Mouse (Mus musculus): ENCODE results near the gene Selenoh. TPM values are rescaled to one million over a fixed set of nuclear protein-coding genes. Genes with fewer than 3 reads are reported as not detected.

Gene Selenoh
- 129 TPM for polyA plus RNA-seq (2012; fragmentation: generic; extraction: Trizol)

- peak within 1 kb of the TSS; percentile 89 for H3K4me2 ChIP-seq (ENCODE audit: low read depth)
- TF ChIP-seq MYOD1 (IDR thresholded peaks at IDR 0.05; ENCODE audit: control insufficient read depth in 1 of 3, insufficient read length in 2 of 3, low read depth in 2 of 3), result no peak
- peak; percentile 75 for TF ChIP-seq POLR2AphosphoS2 (IDR thresholded peaks at IDR 0.05; ENCODE audit: insufficient read length, low read depth)
- no peak for TF ChIP-seq TCF12 (IDR thresholded peaks at IDR 0.05; ENCODE audit: insufficient read depth, poor library complexity, severe bottlenecking)
- TF ChIP-seq E2F4 (IDR thresholded peaks at IDR 0.05; ENCODE audit: insufficient read depth), result peak; percentile 92
- TF ChIP-seq USF1 (IDR thresholded peaks at IDR 0.05; ENCODE audit: low read depth), result peak; percentile 99
- TF ChIP-seq REST (IDR thresholded peaks at IDR 0.05; ENCODE audit: insufficient read depth, insufficient read length), result no peak
- peak; percentile 18 for TF ChIP-seq MAX (IDR thresholded peaks at IDR 0.05; ENCODE audit: low read depth)
- H3K79me2 ChIP-seq (ENCODE audit: control insufficient read depth, insufficient read depth), result peaks cover 15% of the 10 kb centered on the region
- H3K4me3 ChIP-seq, result peak within 1 kb of the TSS; percentile 92
- H3ac ChIP-seq (ENCODE audit: control insufficient read depth, insufficient read length), result peak within 1 kb of the TSS; percentile 91
- H3K27me3 ChIP-seq (ENCODE audit: control insufficient read depth, insufficient read depth, insufficient read length), result no peaks in the 10 kb centered on the region
- peaks cover 12% of the 10 kb centered on the region for H3K36me3 ChIP-seq (ENCODE audit: control insufficient read depth, insufficient read depth)
These were observed at the start of gene Selenoh for GRCm38 (mm10) chr2:84670569-84670933. Selenoh (minus strand) TSS chr2:84670770.

- H3K4me2 ChIP-seq (ENCODE audit: low read depth), result peak overlapping the region; percentile 98
- H3K36me3 ChIP-seq (ENCODE audit: control insufficient read depth, insufficient read depth), result peaks cover 5% of the 10 kb centered on the region
- peaks cover 22% of the 10 kb centered on the region for H3K79me2 ChIP-seq (ENCODE audit: control insufficient read depth, insufficient read depth)
- TF ChIP-seq MYOD1 (IDR thresholded peaks at IDR 0.05; ENCODE audit: control insufficient read depth in 1 of 3, insufficient read length in 2 of 3, low read depth in 2 of 3) (no peak), MAX (IDR thresholded peaks at IDR 0.05; ENCODE audit: low read depth) (no peak), REST (IDR thresholded peaks at IDR 0.05; ENCODE audit: insufficient read depth, insufficient read length) (no peak), TCF12 (IDR thresholded peaks at IDR 0.05; ENCODE audit: insufficient read depth, poor library complexity, severe bottlenecking) (no peak), CEBPB (IDR thresholded peaks at IDR 0.05; ENCODE audit: insufficient read depth, poor library complexity, severe bottlenecking) (no peak), TCF3 (IDR thresholded peaks at IDR 0.05; ENCODE audit: insufficient read length, low read depth) (no peak), USF1 (IDR thresholded peaks at IDR 0.05; ENCODE audit: low read depth) (no peak), POLR2A (IDR thresholded peaks at IDR 0.05; ENCODE audit: insufficient read length, low read depth) (no peak), POLR2AphosphoS2 (IDR thresholded peaks at IDR 0.05; ENCODE audit: insufficient read length, low read depth) (no peak)
- no peak overlapping the region for H3ac ChIP-seq (ENCODE audit: control insufficient read depth, insufficient read length)
- H3K4me3 ChIP-seq, result no peak overlapping the region
- H3K27me3 ChIP-seq (ENCODE audit: control insufficient read depth, insufficient read depth, insufficient read length), result no peaks in the 10 kb centered on the region
These were observed 46.8 kb upstream of the Selenoh start for GRCm38 (mm10) chr2:84717357-84717756.

DNA sequence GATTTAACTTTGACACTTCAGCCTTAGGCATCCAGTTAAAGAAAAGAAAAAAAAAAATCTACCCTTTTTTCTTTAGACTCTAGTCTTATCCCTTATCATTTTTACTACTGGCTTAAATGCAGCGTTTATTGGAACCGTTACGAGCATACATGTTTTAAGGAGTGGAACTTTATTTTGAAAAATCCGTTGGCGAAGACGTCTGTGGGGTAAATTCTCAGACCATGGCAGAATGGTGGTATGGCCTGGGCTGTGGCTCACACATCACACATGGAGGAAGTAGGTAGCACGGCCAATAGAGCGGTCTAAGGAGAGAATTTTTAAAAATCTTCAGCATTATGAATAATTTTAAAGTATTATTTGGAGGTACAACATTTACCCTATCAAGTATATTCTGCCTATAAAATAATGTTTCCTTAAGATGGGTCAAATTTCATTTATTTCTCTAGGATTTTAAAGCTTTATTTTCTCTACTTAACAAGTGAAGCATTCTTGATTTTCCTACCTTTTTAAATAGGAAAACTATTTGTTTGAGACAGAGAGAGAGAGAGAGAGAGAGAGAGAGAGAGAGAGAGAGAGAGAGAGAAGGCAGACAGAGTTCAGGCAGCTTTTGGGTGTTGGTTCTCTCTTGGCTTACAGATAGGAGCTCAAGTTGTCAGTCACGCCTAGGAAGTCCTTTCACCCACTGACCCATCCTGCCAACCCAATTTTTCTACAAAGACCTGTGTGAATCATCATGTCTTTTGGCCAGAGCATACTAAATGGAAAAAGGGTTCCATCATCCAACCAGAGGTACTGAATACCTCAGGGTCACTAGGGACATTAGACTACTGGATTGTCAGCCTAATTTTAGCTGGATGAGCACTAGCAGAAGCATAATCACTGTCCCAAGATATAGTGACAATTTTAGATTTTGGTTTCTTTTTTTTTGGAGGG, 46.1 kb upstream of the Selenoh start:
- H3K27me3 ChIP-seq (ENCODE audit: control insufficient read depth, insufficient read depth, insufficient read length), result no peaks in the 10 kb centered on the region
- TF ChIP-seq E2F4 (IDR thresholded peaks at IDR 0.05; ENCODE audit: insufficient read depth) (no peak), TCF12 (IDR thresholded peaks at IDR 0.05; ENCODE audit: insufficient read depth, poor library complexity, severe bottlenecking) (no peak), SRF (IDR thresholded peaks at IDR 0.05; ENCODE audit: control insufficient read depth, insufficient read length, low read depth) (no peak), POLR2AphosphoS2 (IDR thresholded peaks at IDR 0.05; ENCODE audit: insufficient read length, low read depth) (no peak), POLR2A (IDR thresholded peaks at IDR 0.05; ENCODE audit: insufficient read length, low read depth) (no peak), MYOD1 (IDR thresholded peaks at IDR 0.05; ENCODE audit: control insufficient read depth in 1 of 3, insufficient read length in 2 of 3, low read depth in 2 of 3) (no peak), TCF3 (IDR thresholded peaks at IDR 0.05; ENCODE audit: insufficient read length, low read depth) (no peak), MYOG (IDR thresholded peaks at IDR 0.05; ENCODE audit: control insufficient read depth in 1 of 3, insufficient read depth in 1 of 3, insufficient read length in 2 of 3, low read depth in 2 of 3) (no peak), USF1 (IDR thresholded peaks at IDR 0.05; ENCODE audit: low read depth) (no peak), REST (IDR thresholded peaks at IDR 0.05; ENCODE audit: insufficient read depth, insufficient read length) (no peak), CEBPB (IDR thresholded peaks at IDR 0.05; ENCODE audit: insufficient read depth, poor library complexity, severe bottlenecking) (no peak), MAX (IDR thresholded peaks at IDR 0.05; ENCODE audit: low read depth) (no peak)
- peak overlapping the region; percentile 79 for H3K4me3 ChIP-seq
- no peak overlapping the region for H3ac ChIP-seq (ENCODE audit: control insufficient read depth, insufficient read length)
- H3K36me3 ChIP-seq (ENCODE audit: control insufficient read depth, insufficient read depth), result peaks cover 5% of the 10 kb centered on the region
- peaks cover 29% of the 10 kb centered on the region for H3K79me2 ChIP-seq (ENCODE audit: control insufficient read depth, insufficient read depth)
- H3K4me2 ChIP-seq (ENCODE audit: low read depth), result peak overlapping the region; percentile 98

- no peak for TF ChIP-seq TCF3 (IDR thresholded peaks at IDR 0.05; ENCODE audit: insufficient read length, low read depth)
- no peak for TF ChIP-seq MYOD1 (IDR thresholded peaks at IDR 0.05; ENCODE audit: control insufficient read depth in 1 of 3, insufficient read length in 2 of 3, low read depth in 2 of 3)
- no peak for TF ChIP-seq TCF12 (IDR thresholded peaks at IDR 0.05; ENCODE audit: insufficient read depth, poor library complexity, severe bottlenecking)
- TF ChIP-seq POLR2A (IDR thresholded peaks at IDR 0.05; ENCODE audit: insufficient read length, low read depth), result peak; percentile 40
- Histone ChIP-seq H3K4me2 (ENCODE audit: low read depth) (peak overlapping the region; percentile 98), H3ac (ENCODE audit: control insufficient read depth, insufficient read length) (peak overlapping the region; percentile 91), H3K4me3 (peak overlapping the region; percentile 79), H3K27me3 (ENCODE audit: control insufficient read depth, insufficient read depth, insufficient read length) (no peaks in the 10 kb centered on the region), H3K36me3 (ENCODE audit: control insufficient read depth, insufficient read depth) (peaks cover 5% of the 10 kb centered on the region), H3K79me2 (ENCODE audit: control insufficient read depth, insufficient read depth) (peaks cover 38% of the 10 kb centered on the region)
These were observed 45.2 kb upstream of the Selenoh start for GRCm38 (mm10) chr2:84715562-84716361.
